Mouse (Mus musculus) adrenal gland, postnatal 25 days (tissue): ENCODE measurements around the gene Sytl5. TPM values are rescaled to one million over a fixed set of nuclear protein-coding genes. Genes with fewer than 3 reads are reported as not detected.

Experiments used
- DNase-seq: peaks from one replicate; pipeline ENCODE4 v3.0.0; 2021; ENCODE audit warnings: mixed read lengths
- long read RNA-seq: library from polyadenylated mRNA; stranded (forward); transcript quantifications from one replicate; pipeline ENCODE4 v2.0.0, GENCODE M21; 2021
- total RNA-seq: library from RNA; stranded (reverse); gene quantifications from 2 replicates; pipeline ENCODE4 v1.2.3, GENCODE M21; 2021

Sytl5 gene
- total RNA-seq: 5.8 and 8.5 TPM in 2 replicates
- long read RNA-seq: 0 reads

GRCm38 (mm10) chrX:9885322-9885721, at the start of gene Sytl5:
TSS of gene Sytl5 (plus strand) at chrX:9885622.
- DNase-seq: no peak

GRCm38 (mm10) chrX:9846628-9847027, 38.8 kb upstream of the Sytl5 start, which contains the start of gene Hypm:
TSS of gene Hypm (plus strand) at chrX:9846928.
- DNase-seq: no peak

DNA sequence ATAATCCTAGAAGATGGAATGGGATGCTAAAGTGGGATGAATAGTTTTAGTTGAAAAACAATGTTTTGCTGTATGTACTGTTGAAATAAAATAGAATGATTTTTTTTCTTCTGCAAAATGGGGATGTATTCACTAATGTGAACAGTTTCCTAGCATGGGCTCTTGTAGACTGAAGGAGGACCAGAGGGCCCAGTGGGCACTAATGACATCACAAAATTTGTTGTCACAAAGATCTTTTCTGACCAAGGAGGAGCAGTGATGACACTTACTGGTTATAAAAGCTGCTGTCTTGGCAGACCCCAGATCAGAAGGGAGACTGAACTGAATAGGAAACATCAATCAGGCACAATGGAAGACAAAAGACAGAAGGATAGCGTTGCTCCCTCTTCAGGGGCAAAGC, 36.0 kb upstream of the Sytl5 start, which contains the start of gene H2al3:
Gene H2al3, plus strand, starts transcription at position 301 of the 400 bp plus-strand sequence.
- DNase-seq: no peak

DNA sequence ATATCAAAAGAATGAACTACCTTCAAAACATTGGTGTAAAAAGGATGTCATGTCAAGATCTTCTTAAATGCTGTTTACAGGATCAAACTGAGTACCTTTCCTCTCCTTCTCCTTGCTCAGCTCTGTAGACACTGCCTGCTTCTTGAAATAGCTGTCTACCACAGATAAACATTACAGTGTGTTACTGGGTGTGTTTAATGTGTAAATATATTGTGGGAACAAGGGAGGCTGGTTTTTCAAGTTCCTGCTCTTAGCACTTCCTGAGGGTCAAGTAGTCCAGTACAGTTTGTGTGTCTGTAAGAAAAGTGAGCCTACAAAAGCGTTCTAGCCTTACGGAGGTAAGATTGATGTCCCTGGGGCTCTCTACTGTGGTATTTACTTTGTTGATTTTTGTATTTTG, 23.6 kb upstream of the Sytl5 start:
- no peak for DNase-seq

DNA sequence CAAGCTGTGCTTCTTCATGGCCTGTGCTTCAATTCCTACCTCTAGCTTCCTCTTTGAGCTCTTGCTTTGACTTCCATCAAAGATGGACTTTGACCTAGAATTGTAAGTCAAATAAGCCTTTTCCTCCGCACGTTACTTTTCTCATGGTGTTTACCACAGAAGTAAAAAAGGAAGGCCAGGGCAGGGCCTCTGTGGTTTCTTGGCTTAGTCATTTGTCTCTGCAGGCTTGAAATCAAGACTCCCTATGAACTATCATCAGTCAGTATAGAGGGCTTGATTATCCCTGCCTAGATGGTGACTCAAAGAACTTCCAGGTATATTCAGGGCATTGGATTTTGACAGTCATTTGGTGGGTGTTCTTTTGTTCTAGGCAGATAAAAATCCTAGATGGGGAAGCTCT, 9.9 kb upstream of the Sytl5 start:
- no peak for DNase-seq

DNA sequence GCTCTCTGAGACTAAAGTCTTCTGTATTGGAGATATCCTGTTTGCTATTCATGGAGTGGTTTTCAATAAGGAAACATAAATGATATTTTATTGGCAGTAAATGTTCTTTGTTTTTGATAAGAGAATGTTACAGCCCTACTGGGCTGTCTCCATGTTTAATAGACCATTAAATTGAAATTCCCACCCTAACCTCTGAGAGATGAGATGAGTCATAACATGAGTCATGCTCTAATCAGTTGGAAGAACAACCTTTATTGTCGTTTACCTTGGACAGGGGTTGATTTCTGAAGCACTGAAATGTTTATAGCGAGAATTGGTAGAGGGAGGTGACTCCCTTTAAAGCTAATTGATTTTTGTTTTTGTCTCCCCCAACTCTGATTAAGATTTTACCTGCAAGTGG, 24.1 kb downstream of the Sytl5 start:
- DNase-seq: no peak

DNA sequence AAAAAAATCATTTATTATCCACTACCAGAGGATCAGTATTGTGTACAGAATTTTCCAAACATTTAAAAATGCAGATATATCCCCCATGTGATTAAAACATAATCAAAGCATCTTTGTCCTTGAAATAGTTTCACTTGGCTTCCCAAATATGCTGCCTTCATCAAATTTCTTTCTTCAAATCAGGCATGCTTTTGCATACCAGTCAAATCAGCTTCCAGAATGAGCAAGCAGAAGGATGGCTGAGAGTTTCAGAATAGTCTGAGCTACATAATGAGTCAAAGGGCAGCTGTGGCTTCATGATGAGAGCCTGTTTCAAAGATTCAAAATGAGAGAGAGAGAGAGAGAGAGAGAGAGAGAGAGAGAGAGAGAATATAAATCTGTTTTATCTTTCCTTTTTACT, 48.4 kb downstream of the Sytl5 start:
- DNase-seq: no peak

DNA sequence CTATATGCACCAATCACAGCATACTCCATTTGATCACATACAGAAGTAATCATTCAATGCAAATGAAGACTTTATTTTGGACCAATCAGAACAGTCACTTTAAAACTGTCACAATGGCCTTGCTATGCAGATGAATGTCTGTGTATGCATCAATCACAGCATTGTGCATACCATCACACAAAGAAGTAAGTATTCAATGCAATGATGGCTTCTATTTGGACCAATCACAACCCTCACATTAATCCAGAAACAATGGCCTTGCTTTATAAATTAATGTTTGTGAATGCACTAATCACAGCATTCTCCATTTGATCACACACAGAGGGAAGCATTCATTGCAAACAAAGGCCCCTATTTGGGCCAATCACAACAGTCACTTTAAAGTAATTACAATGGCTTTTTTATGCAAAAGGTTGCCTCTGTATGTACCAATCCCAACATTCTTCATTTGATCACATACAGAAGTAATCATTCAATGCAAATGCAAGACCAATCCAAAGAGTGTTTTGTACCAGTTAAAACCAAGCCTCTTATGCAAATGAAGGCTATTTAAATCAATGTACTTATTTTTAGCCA, 98.8 kb downstream of the Sytl5 start:
- DNase-seq: no peak

- no peak for DNase-seq
These were observed 115.3 kb downstream of the Sytl5 start for GRCm38 (mm10) chrX:10000718-10001117.

DNA sequence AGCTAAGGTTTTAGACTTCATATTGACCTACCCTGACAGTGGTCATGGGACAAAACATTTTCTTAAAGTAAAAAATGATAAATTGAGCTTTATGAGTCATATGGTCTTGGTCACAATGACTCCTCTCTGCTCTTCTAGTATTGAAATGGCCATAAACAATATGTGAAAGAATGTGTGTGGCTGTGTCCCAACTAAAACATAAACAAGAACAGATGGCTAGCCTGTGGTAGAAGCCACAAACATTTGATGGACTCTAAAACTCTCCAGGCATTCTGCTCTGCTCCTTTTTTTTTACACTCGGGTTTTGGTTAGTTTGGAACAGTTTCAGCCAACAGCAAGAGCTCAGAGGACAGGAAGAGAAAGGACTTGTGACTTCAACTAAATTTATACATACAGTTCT, 120.5 kb downstream of the Sytl5 start:
- DNase-seq: no peak

DNA sequence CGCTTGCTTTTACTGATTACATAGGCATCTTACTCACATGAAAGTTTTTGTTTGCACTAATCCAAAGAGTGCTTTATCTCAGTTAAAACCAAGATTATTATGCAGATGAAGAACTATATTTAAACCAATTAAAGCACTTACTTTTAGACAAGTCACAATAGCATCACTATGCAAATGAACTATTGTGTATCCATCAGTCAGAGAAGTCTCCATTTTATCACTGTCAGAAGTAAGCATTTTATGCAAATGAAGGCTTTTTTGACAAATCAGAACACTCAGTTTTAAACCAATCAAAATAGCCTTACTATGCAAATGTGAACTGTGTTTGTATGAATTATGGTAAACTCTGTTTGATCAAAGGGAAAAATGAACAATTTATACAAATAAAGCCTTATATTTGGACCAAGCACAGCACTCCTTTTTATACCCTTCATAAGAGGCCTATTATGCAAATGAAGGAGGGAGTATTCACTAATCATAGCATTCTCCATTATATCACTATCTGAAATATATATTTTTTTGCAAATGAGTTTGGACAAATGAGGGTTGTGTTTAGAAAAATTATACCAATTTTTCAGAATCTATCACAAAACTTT, 122.4 kb downstream of the Sytl5 start:
- DNase-seq: no peak

DNA sequence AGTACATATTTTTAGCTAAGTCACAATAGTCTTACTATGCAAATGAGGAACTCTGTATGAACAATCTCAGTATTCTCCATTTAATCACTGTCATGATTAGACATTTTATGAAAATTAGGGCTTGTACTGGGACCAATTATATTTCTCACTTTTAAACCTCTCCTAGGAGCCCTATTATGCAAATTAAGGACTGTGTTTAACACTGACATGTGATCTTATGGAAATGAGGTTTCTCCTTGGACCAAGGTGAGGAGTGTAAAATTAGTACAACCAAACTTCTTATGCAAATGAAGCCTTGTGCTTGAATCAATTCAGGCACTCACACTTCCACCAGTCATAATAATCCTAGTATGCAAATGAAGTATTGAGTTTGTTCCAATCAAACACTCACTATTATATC, 124.8 kb downstream of the Sytl5 start:
- DNase-seq: no peak

GRCm38 (mm10) chrX:10034666-10035065, 149.2 kb downstream of the Sytl5 start:
- DNase-seq: no peak

Other genes starting within 250 kb of the Sytl5 start
- 155 and 156 TPM in 2 replicates for gene Dynlt3, start 222.6 kb upstream of the Sytl5 start, total RNA-seq
- gene Hypm, start 38.7 kb upstream of the Sytl5 start, total RNA-seq: not detected in 2 replicates
- gene H2al3, start 35.9 kb upstream of the Sytl5 start, total RNA-seq: not detected in 2 replicates
- 2.1 and 3.4 TPM in 2 replicates for gene Srpx, start 232.1 kb downstream of the Sytl5 start, total RNA-seq